Mouse (Mus musculus) liver, adult 2 months (tissue): ENCODE results near the gene Shmt2.

Experiments used
- CTCF ChIP-seq: fragments of 200-500 bp; IDR thresholded peaks from 2 replicates; pipeline ENCODE4 v1.5.1; 2011; ENCODE audit warnings: low read depth, low read length, control low read depth
- POLR2A ChIP-seq: fragments of 200-500 bp; IDR thresholded peaks from 2 replicates; pipeline ENCODE4 v1.6.1; 2011; ENCODE audit warnings: low read length, control low read depth; ENCODE audit not compliant: insufficient read depth; ENCODE audit errors: extremely low read depth

GRCm38 (mm10) chr10:127492118-127492517 lies 30.1 kb downstream of the Shmt2 start:
- no peak for TF ChIP-seq POLR2A
- no peak for TF ChIP-seq CTCF
